Mouse (Mus musculus): ENCODE data around the gene Shld2. TPM values are rescaled to one million over a fixed set of nuclear protein-coding genes. Genes with fewer than 3 reads are reported as not detected.

Gene Shld2
- 5.1 and 8.6 TPM in 2 replicates for polyA plus RNA-seq (2021; fragmentation: Nextera tagmentation)
- long read RNA-seq, experiment 1, partial matches to known transcripts, result 2 of 17 reads
- long read RNA-seq, experiment 1, other reads (novel, unspliced or antisense), result 11 of 17 reads
- long read RNA-seq, experiment 2, partial matches to known transcripts, result 0 of 5 reads
- long read RNA-seq, experiment 2, other reads (novel, unspliced or antisense), result 3 of 5 reads

DNA sequence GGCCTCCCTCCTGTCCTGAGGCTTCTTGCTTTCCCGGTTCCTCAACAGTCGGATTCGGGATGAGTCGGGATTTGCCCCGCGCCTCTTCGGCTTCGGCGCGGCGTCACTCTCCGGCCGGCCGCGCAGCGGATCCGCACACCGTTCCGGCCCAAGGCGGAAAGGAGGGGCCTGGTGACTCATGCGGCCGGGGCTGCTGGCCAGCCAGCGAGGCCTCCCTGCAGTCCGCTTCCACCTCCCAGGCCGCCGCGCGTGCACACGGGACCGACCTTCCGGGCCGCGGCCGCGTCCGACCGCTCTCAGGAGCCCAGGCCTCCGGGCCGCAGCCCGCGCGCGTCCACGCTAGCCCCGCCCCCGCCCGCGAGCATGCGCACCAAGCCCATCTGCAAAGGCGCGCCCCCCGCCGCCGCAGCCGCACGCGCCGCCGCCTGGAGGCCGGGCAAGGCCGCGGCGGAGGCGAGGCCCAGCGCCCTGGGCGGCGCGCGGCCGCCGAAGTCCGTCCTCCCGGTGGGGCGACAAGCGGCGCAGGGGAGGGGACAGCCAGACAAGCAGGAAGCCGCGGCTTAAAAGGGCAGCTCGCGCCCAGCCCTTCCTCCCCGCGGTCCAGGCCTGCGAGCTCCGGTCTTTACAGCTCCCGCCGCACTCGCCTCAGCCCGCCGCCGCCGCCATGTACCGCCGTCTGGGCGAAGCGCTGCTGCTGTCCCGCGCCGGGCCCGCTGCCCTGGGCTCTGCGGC is at the start of gene Shld2, which contains the start of gene Glud1:
Shld2 (minus strand) TSS at position 260 of the 732 bp plus-strand sequence.
Glud1 (plus strand) TSS at position 494 of the 732 bp plus-strand sequence.

GRCm38 (mm10) chr14:34355301-34355700 is 45.0 kb upstream of the Shld2 start, which contains the start of gene Fam25c:
TSS of gene Fam25c (minus strand) at chr14:34355433.

GRCm38 (mm10) chr14:34219295-34219694 is 91.0 kb downstream of the Shld2 start, which contains the start of gene Syt15:
TSS of gene Syt15 (plus strand) at chr14:34219595.

DNA sequence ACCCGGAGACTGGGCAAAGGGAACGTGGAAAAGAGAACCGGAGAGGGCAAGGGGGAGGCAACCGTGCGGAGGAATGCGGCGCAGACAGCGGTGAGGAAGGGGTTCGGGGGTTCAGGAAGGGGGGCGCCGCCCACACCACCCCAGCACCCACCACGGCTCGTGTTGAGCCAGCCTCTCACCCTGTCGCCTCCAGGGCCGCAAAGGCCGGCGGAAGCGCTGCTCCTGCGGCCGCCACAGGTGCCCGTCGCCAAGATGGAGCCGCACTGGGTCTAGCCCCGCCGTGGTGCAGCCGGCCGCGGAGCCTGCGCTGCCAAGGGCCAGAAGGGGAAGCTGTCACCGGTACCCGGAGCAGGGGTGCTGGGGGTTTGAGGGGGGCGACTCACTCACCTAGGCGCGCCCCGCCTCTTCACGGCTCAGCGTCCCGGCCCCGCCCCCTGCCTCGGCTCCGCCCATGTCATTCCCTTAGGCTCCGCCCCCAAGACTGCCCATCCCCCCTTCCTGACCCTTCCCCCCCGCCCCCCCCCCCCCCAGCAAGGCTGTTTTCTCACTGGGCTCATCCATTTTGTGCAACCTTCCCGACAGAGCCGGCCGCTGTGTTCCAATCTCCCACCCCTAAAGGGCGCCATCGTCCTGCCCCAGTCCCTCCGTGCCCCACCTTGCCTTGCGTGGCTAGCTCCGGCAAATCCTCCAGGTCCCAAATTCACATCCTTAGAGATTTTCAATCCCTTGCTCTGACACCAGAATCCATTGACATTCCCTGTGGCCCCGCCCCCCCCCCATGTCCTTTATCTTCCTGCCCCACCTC is 108.9 kb downstream of the Shld2 start, which contains the start of gene Gprin2:
Gprin2 (minus strand) TSS at position 423 of the 805 bp plus-strand sequence.

Other genes starting within 250 kb of the Shld2 start
- 0.45 and 0.92 TPM in 2 replicates for gene Anxa8, start 224.5 kb downstream of the Shld2 start, polyA plus RNA-seq (2021; fragmentation: Nextera tagmentation)
- gene A630023A22Rik, start 207.7 kb downstream of the Shld2 start, polyA plus RNA-seq (2021; fragmentation: Nextera tagmentation), result not detected in 2 replicates
- gene Npy4r, start 158.0 kb downstream of the Shld2 start, polyA plus RNA-seq (2021; fragmentation: Nextera tagmentation), result not detected in 2 replicates
- 0.16 and 0.66 TPM in 2 replicates for gene Gprin2, start 108.8 kb downstream of the Shld2 start, polyA plus RNA-seq (2021; fragmentation: Nextera tagmentation)
- 0.21 and 0.29 TPM in 2 replicates for gene Syt15, start 90.9 kb downstream of the Shld2 start, polyA plus RNA-seq (2021; fragmentation: Nextera tagmentation)
- 55.7 and 67.9 TPM in 2 replicates for gene Glud1, start 234 bp upstream of the Shld2 start, polyA plus RNA-seq (2021; fragmentation: Nextera tagmentation)
- 0.50 TPM in 1 of 2 replicates, not detected in the other for gene Fam25c, start 44.9 kb upstream of the Shld2 start, polyA plus RNA-seq (2021; fragmentation: Nextera tagmentation)
- gene Sncg, start 64.3 kb upstream of the Shld2 start, polyA plus RNA-seq (2021; fragmentation: Nextera tagmentation), result 3.8 and 5.9 TPM in 2 replicates
- 1.1 and 1.2 TPM in 2 replicates for gene Mmrn2, start 65.0 kb upstream of the Shld2 start, polyA plus RNA-seq (2021; fragmentation: Nextera tagmentation)
- gene Bmpr1a, start 192.8 kb upstream of the Shld2 start, polyA plus RNA-seq (2021; fragmentation: Nextera tagmentation), result 5.0 and 8.2 TPM in 2 replicates
- not detected in 2 replicates for gene 9230112D13Rik, start 212.3 kb upstream of the Shld2 start, polyA plus RNA-seq (2021; fragmentation: Nextera tagmentation)